Comparison of ENCODE assay signal across 10 mouse cellular contexts in the genomic region with DNA sequence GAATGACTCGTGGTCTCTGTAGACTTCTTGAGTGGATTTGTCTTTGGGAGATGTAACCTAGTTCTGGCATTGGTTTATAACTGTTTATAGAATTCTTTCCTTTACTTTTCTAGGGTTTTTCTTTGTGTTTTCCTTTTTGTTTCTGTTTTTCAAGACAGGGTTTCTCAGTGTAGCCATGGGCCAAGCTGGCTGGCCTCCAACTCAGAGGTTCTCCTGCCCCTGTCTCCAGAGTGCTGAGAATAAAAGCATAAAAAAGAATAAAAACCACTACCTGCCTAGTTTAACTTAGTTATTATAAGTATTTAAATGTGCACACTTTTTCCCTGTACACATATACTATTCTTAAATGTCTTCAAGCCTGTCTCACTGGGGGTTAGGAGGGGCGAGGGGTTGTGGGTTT. TPM values are rescaled to one million over a fixed set of nuclear protein-coding genes. Genes with fewer than 3 reads are reported as not detected.
DNase-seq lines count a peak whose midpoint lies in the region; ATAC-seq and TF ChIP-seq lines count a peak whose summit lies in the region.
"Had no signal": no experiment of that assay in that cellular context is flagged by ENCODE, and none has a peak within 500 bp of the region (broad histone marks: within the 10 kb centered on the region; RNA-seq: fewer than 3 reads in every experiment).

No protein-coding gene starts in this region.

- no peak overlapping the region for H3K27ac ChIP-seq in heart, postnatal 0 days (ENCODE audit: low read depth)
- H3K27ac ChIP-seq in embryonic facial prominence, embryonic 11.5 days (replicated peaks; ENCODE audit: low read depth, low read length): no peak overlapping the region
- H3K27ac ChIP-seq in hindbrain, embryonic 11.5 days (ENCODE audit: low read depth, low read length): no peak overlapping the region
- H3K27ac ChIP-seq in liver, postnatal 0 days (ENCODE audit: low read depth): no peak overlapping the region

- no peak for TF ChIP-seq CTCF in heart, postnatal 0 days (IDR thresholded peaks at IDR 0.05; ENCODE audit: low read depth)
- TF ChIP-seq CTCF in liver, postnatal 0 days (IDR thresholded peaks at IDR 0.05; ENCODE audit: low read depth): no peak

- H3K9me3 ChIP-seq in heart, postnatal 0 days (replicated peaks; ENCODE audit: control insufficient read depth, low read length): no peaks in the 10 kb centered on the region
- H3K9me3 ChIP-seq in embryonic facial prominence, embryonic 11.5 days (replicated peaks; ENCODE audit: control insufficient read depth, low read length): no peaks in the 10 kb centered on the region
- H3K9me3 ChIP-seq in hindbrain, embryonic 11.5 days (ENCODE audit: control insufficient read depth, low read length): no peaks in the 10 kb centered on the region
- no peaks in the 10 kb centered on the region for H3K9me3 ChIP-seq in liver, postnatal 0 days (ENCODE audit: low read length)

- DNase-seq in heart, postnatal 0 days (ENCODE audit: low spot score): no peak
- DNase-seq in heart, adult 9 months (ENCODE audit: low spot score in 2 of 2): no peak
- no peak for DNase-seq in embryonic facial prominence, embryonic 11.5 days (ENCODE audit: low spot score)
- DNase-seq in hindbrain, embryonic 11.5 days (ENCODE audit: low spot score): no peak
- DNase-seq in liver, postnatal 0 days: no peak
- DNase-seq in right cerebral cortex, adult 18-20 months: no peak
- DNase-seq in lung, adult 18-20 months: no peak
- DNase-seq: kidney, adult 11 months had no signal

- H3K4me2 ChIP-seq in heart, postnatal 0 days (ENCODE audit: low read depth, low read length): peak overlapping the region; percentile 72; the same call in 1 of the 2 replicates
- peak overlapping the region; percentile 74; the same call in 1 of the 2 replicates for H3K4me2 ChIP-seq in embryonic facial prominence, embryonic 11.5 days (ENCODE audit: low read depth, low read length)
- H3K4me2 ChIP-seq in hindbrain, embryonic 11.5 days (replicated peaks; ENCODE audit: low read depth, low read length): no peak overlapping the region
- H3K4me2 ChIP-seq in liver, postnatal 0 days (ENCODE audit: low read depth, low read length): peak overlapping the region; percentile 87

- peaks cover 15% of the 10 kb centered on the region for H3K4me1 ChIP-seq in heart, postnatal 0 days (ENCODE audit: control insufficient read depth, insufficient read depth)
- H3K4me1 ChIP-seq in embryonic facial prominence, embryonic 11.5 days (ENCODE audit: control insufficient read depth, insufficient read depth, low read length): no peaks in the 10 kb centered on the region; the same call in 1 of the 2 replicates
- H3K4me1 ChIP-seq in hindbrain, embryonic 11.5 days (replicated peaks; ENCODE audit: control insufficient read depth, insufficient read depth, low read length): no peaks in the 10 kb centered on the region; the same call in 1 of the 2 replicates
- peaks cover 9% of the 10 kb centered on the region for H3K4me1 ChIP-seq in liver, postnatal 0 days (ENCODE audit: insufficient read depth)

- no peak for ATAC-seq in heart, postnatal 0 days (ENCODE audit: insufficient read depth, low read depth)
- no peak for ATAC-seq in embryonic facial prominence, embryonic 11.5 days (replicated peaks; ENCODE audit: insufficient number of reproducible peaks, low FRiP score, low TSS enrichment, low read depth)
- no peak for ATAC-seq in hindbrain, embryonic 11.5 days (ENCODE audit: low FRiP score)
- no peak for ATAC-seq in liver, postnatal 0 days
- ATAC-seq in megakaryocyte progenitor cell, adult 5-6 weeks (replicated peaks; ENCODE audit: poor library complexity): no peak

- no peak for TF ChIP-seq EP300 in heart, postnatal 0 days (IDR thresholded peaks at IDR 0.05; ENCODE audit: low read depth)
- TF ChIP-seq EP300 in liver, postnatal 0 days (IDR thresholded peaks at IDR 0.05; ENCODE audit: low read depth): no peak

- no peak overlapping the region for H3K9ac ChIP-seq in heart, postnatal 0 days (replicated peaks; ENCODE audit: low read depth, low read length)
- no peak overlapping the region for H3K9ac ChIP-seq in embryonic facial prominence, embryonic 11.5 days (replicated peaks; ENCODE audit: low read length)
- H3K9ac ChIP-seq in hindbrain, embryonic 11.5 days (ENCODE audit: low read depth, low read length): no peak overlapping the region
- H3K9ac ChIP-seq in liver, postnatal 0 days (replicated peaks): no peak overlapping the region

- peaks cover 40% of the 10 kb centered on the region for H3K36me3 ChIP-seq in heart, postnatal 0 days (replicated peaks; ENCODE audit: control insufficient read depth, insufficient read depth, low read length)
- H3K36me3 ChIP-seq in embryonic facial prominence, embryonic 11.5 days (replicated peaks; ENCODE audit: control insufficient read depth, insufficient read depth, low read depth, low read length): no peaks in the 10 kb centered on the region; the same call in none of the 2 replicates
- peaks cover 2% of the 10 kb centered on the region; the same call in 1 of the 2 replicates for H3K36me3 ChIP-seq in hindbrain, embryonic 11.5 days (ENCODE audit: control insufficient read depth, insufficient read depth, low read length)
- peaks cover 31% of the 10 kb centered on the region for H3K36me3 ChIP-seq in liver, postnatal 0 days (replicated peaks; ENCODE audit: insufficient read depth, low read length)

- no peaks in the 10 kb centered on the region for H3K27me3 ChIP-seq in heart, postnatal 0 days (ENCODE audit: control insufficient read depth, insufficient read depth, low read length)
- H3K27me3 ChIP-seq in embryonic facial prominence, embryonic 11.5 days (ENCODE audit: control insufficient read depth, insufficient read depth, low read length): no peaks in the 10 kb centered on the region
- no peaks in the 10 kb centered on the region for H3K27me3 ChIP-seq in hindbrain, embryonic 11.5 days (ENCODE audit: control insufficient read depth, insufficient read depth, low read length)
- no peaks in the 10 kb centered on the region for H3K27me3 ChIP-seq in liver, postnatal 0 days (ENCODE audit: insufficient read depth, low read length)

- 84% methylated on average over 2 of the region's 2 CpGs for WGBS in heart, postnatal 0 days
- 90% methylated on average over 2 of the region's 2 CpGs for WGBS in embryonic facial prominence, embryonic 11.5 days
- WGBS in hindbrain, embryonic 11.5 days: 91% methylated on average over 2 of the region's 2 CpGs
- WGBS in liver, postnatal 0 days (ENCODE audit: insufficient replicate concordance): 86% methylated on average over 2 of the region's 2 CpGs

- H3K4me3 ChIP-seq in heart, postnatal 0 days (ENCODE audit: low read depth, low read length): no peak overlapping the region
- peak overlapping the region; percentile 70 for H3K4me3 ChIP-seq in embryonic facial prominence, embryonic 11.5 days (ENCODE audit: low read depth, low read length)
- 0 out of 2 replicates have a peak overlapping the region, but pooled peaks have one; percentile 61 for H3K4me3 ChIP-seq in hindbrain, embryonic 11.5 days (ENCODE audit: low read depth, low read length)
- H3K4me3 ChIP-seq in liver, postnatal 0 days (ENCODE audit: low read depth, low read length): peak overlapping the region; percentile 72; the same call in 1 of the 2 replicates

RNA-seq across cellular contexts. Expression of gene Prpf4, which starts 1.7 kb away (rescaled TPM):
- 11.5 and 16.7 TPM in 2 replicates for total RNA-seq in heart, postnatal 0 days (2014; rRNA removed; ENCODE audit: low replicate concordance)
- polyA plus RNA-seq in heart, postnatal 0 days (2015; fragmentation: Nextera tagmentation; extraction: Ambion mirVana): 7.4 and 8.1 TPM in 2 replicates
- polyA plus RNA-seq in embryonic facial prominence, embryonic 11.5 days (2014; fragmentation: Nextera tagmentation; extraction: Ambion mirVana): 31.8 and 31.9 TPM in 2 replicates
- 25.5 and 28.1 TPM in 2 replicates for polyA plus RNA-seq in hindbrain, embryonic 11.5 days (2014; fragmentation: Nextera tagmentation; extraction: Ambion mirVana)
- polyA plus RNA-seq in liver, postnatal 0 days (2015; fragmentation: Nextera tagmentation; extraction: Ambion mirVana): 5.5 and 6.2 TPM in 2 replicates
- 14.8 and 16.7 TPM in 2 replicates for total RNA-seq in megakaryocyte progenitor cell, adult 5-6 weeks (2015)
- 14.4 and 15.9 TPM in 2 replicates for total RNA-seq in megakaryocyte progenitor cell, adult 5-6 weeks (2017)

RNA-seq across cellular contexts. Expression of gene Cdc26, which starts 1.9 kb away (rescaled TPM):
- total RNA-seq in heart, postnatal 0 days (2014; rRNA removed; ENCODE audit: low replicate concordance): 30.5 and 34.3 TPM in 2 replicates
- polyA plus RNA-seq in heart, postnatal 0 days (2015; fragmentation: Nextera tagmentation; extraction: Ambion mirVana): 72.8 and 76.9 TPM in 2 replicates
- polyA plus RNA-seq in embryonic facial prominence, embryonic 11.5 days (2014; fragmentation: Nextera tagmentation; extraction: Ambion mirVana): 231 TPM in 2 replicates
- polyA plus RNA-seq in hindbrain, embryonic 11.5 days (2014; fragmentation: Nextera tagmentation; extraction: Ambion mirVana): 177 and 178 TPM in 2 replicates
- 45.5 and 50.7 TPM in 2 replicates for polyA plus RNA-seq in liver, postnatal 0 days (2015; fragmentation: Nextera tagmentation; extraction: Ambion mirVana)
- total RNA-seq in megakaryocyte progenitor cell, adult 5-6 weeks (2015): 166 and 206 TPM in 2 replicates
- 134 and 150 TPM in 2 replicates for total RNA-seq in megakaryocyte progenitor cell, adult 5-6 weeks (2017)

RNA-seq across cellular contexts. Expression of gene Rnf183, which starts 24.7 kb away (rescaled TPM):
- total RNA-seq in heart, postnatal 0 days (2014; rRNA removed; ENCODE audit: low replicate concordance): not detected in 2 replicates
- polyA plus RNA-seq in heart, postnatal 0 days (2015; fragmentation: Nextera tagmentation; extraction: Ambion mirVana): not detected in 2 replicates
- not detected in 2 replicates for polyA plus RNA-seq in embryonic facial prominence, embryonic 11.5 days (2014; fragmentation: Nextera tagmentation; extraction: Ambion mirVana)
- not detected in 2 replicates for polyA plus RNA-seq in hindbrain, embryonic 11.5 days (2014; fragmentation: Nextera tagmentation; extraction: Ambion mirVana)
- not detected in 2 replicates for polyA plus RNA-seq in liver, postnatal 0 days (2015; fragmentation: Nextera tagmentation; extraction: Ambion mirVana)
- not detected in 2 replicates for total RNA-seq in megakaryocyte progenitor cell, adult 5-6 weeks (2015)
- total RNA-seq in megakaryocyte progenitor cell, adult 5-6 weeks (2017): not detected in 2 replicates
- polyA plus RNA-seq: macrophage had no signal

RNA-seq across cellular contexts. Expression of gene Slc31a1, which starts 49.8 kb away (rescaled TPM):
- total RNA-seq in heart, postnatal 0 days (2014; rRNA removed; ENCODE audit: low replicate concordance): 15.9 and 17.8 TPM in 2 replicates
- 35.0 and 35.1 TPM in 2 replicates for polyA plus RNA-seq in heart, postnatal 0 days (2015; fragmentation: Nextera tagmentation; extraction: Ambion mirVana)
- 49.0 and 51.2 TPM in 2 replicates for polyA plus RNA-seq in embryonic facial prominence, embryonic 11.5 days (2014; fragmentation: Nextera tagmentation; extraction: Ambion mirVana)
- 45.0 and 49.8 TPM in 2 replicates for polyA plus RNA-seq in hindbrain, embryonic 11.5 days (2014; fragmentation: Nextera tagmentation; extraction: Ambion mirVana)
- polyA plus RNA-seq in liver, postnatal 0 days (2015; fragmentation: Nextera tagmentation; extraction: Ambion mirVana): 50.9 and 54.3 TPM in 2 replicates
- total RNA-seq in megakaryocyte progenitor cell, adult 5-6 weeks (2015): 19.3 and 22.3 TPM in 2 replicates
- 18.4 and 18.9 TPM in 2 replicates for total RNA-seq in megakaryocyte progenitor cell, adult 5-6 weeks (2017)

RNA-seq across cellular contexts. Expression of gene Fkbp15, which starts 50.0 kb away (rescaled TPM):
- total RNA-seq in heart, postnatal 0 days (2014; rRNA removed; ENCODE audit: low replicate concordance): 18.7 and 34.3 TPM in 2 replicates
- polyA plus RNA-seq in heart, postnatal 0 days (2015; fragmentation: Nextera tagmentation; extraction: Ambion mirVana): 11.1 and 11.8 TPM in 2 replicates
- polyA plus RNA-seq in embryonic facial prominence, embryonic 11.5 days (2014; fragmentation: Nextera tagmentation; extraction: Ambion mirVana): 16.3 and 18.4 TPM in 2 replicates
- 21.2 and 22.8 TPM in 2 replicates for polyA plus RNA-seq in hindbrain, embryonic 11.5 days (2014; fragmentation: Nextera tagmentation; extraction: Ambion mirVana)
- polyA plus RNA-seq in liver, postnatal 0 days (2015; fragmentation: Nextera tagmentation; extraction: Ambion mirVana): 11.7 and 13.3 TPM in 2 replicates
- total RNA-seq in megakaryocyte progenitor cell, adult 5-6 weeks (2015): 22.1 and 24.8 TPM in 2 replicates
- 41.4 and 49.9 TPM in 2 replicates for total RNA-seq in megakaryocyte progenitor cell, adult 5-6 weeks (2017)
